Mouse (Mus musculus): ENCODE results near the gene Syn3.
A peak's percentile ranks its signal among the peaks of the same experiment; 100 is the strongest.

The Syn3 gene

DNA sequence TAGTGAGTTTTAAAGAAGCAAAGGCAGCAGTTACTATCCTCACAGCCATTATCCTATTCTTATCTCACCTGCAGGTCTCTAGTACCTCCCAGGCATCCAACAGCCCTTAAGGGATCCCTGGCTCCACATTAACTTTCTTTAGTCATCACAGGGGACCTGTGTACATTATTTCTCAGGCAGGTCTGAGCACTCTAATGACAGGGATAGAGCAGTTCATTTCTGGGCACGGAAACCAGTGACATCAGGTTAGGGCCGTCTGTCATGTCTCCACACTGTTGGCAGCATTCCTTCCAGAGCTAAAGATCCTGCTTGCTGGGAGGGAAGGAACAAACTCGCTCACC lies 477.3 kb downstream of the Syn3 start:
- DNase-seq (ENCODE audit: inconsistent age in 2 of 2, low spot score in 1 of 2), result no peak

- no peak for DNase-seq (ENCODE audit: inconsistent age in 2 of 2, low spot score in 1 of 2)
Measured at GRCm38 (mm10) chr10:86018813-86019212, 479.9 kb downstream of the Syn3 start.

DNA sequence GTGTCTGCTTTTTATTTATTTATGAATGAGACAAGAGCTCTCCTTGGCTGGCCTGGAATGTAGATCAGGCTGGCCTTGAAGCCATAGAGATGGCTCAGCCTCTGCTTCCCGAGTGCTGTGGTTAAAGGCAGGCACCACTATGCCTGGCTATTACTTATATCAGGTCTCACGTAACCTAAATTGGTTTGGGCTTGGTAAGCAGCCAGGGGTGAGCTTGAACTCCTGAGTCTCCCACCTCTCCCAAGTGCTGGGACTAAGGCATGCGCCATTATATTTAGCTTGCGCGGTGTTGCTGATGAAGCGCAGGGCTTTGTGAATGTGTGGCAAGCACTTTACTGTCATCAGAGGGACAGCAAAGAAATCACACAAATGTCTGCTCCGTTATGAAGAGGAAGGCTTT lies 480.9 kb downstream of the Syn3 start:
- DNase-seq (ENCODE audit: inconsistent age in 2 of 2, low spot score in 1 of 2), result no peak

- DNase-seq (ENCODE audit: inconsistent age in 2 of 2, low spot score in 1 of 2), result peak in 1 of 2 experiments; percentile 62
Measured at GRCm38 (mm10) chr10:86011781-86012180, 486.9 kb downstream of the Syn3 start, which contains the start of gene Bpifc. Gene Bpifc (minus strand): TSS chr10:86011895.

DNA sequence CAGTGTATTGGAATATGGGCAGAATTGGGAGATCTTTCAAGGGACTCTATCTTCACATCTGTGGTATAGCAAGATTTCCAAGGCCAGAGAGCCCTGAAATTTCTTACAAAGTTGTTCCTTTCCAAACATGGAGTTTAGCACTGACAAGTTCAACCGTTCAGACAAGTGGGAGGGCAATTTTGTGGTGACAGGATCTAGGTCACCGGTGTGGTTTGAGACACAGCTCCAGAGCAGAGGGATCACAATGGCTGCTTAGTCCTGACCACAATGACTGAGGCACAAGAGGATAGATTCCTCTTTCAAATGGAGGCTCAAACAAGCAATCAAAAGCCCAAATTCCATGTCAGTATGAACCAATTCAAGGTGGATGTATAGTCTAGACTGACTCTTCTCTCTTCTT lies 487.5 kb downstream of the Syn3 start:
- DNase-seq (ENCODE audit: inconsistent age in 2 of 2, low spot score in 1 of 2), result peak in 1 of 2 experiments; percentile 41

- peak; percentile 36 to 79 for DNase-seq (ENCODE audit: inconsistent age in 2 of 2, low spot score in 1 of 2)
Measured at GRCm38 (mm10) chr10:86010636-86011035, 488.1 kb downstream of the Syn3 start.

- DNase-seq (ENCODE audit: inconsistent age in 2 of 2, low spot score in 1 of 2), result no peak
Measured at GRCm38 (mm10) chr10:86009688-86010087, 489.0 kb downstream of the Syn3 start.

DNA sequence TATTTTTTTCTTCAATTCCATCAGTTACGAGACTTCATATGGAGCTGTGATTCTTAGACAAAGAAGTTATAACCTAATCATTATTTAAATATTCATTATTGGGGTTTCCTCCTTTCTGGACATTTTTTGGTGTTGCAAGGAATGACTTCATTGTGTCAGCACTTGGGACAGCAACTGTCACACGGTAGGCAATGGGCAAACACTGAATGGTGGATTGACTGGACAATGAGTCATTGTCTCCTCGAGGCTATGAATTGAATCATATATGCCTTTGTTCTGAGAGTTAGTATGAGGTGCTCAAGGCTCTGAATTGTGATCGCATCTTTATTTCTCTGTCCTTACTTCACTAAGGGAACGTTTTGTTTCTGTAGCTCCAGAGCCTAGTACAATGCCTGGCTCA lies 492.2 kb downstream of the Syn3 start:
- DNase-seq (ENCODE audit: inconsistent age in 2 of 2, low spot score in 1 of 2), result no peak

Measured in adrenal gland, adult (tissue).